Mouse (Mus musculus) brown adipose tissue, adult 24 weeks (tissue): ENCODE results near the gene Ptpre. TPM values are rescaled to one million over a fixed set of nuclear protein-coding genes. Genes with fewer than 3 reads are reported as not detected.
"Not testable (repeated sequence)": the region's sequence is repeated elsewhere in the genome, so short reads cannot be mapped to it uniquely, and the experiment has no call there.

ENCODE experiments used
- H3K27ac ChIP-seq: fragments of 200-500 bp; replicated peaks from 2 replicates; pipeline ENCODE4 v1.5.1; 2012; ENCODE audit warnings: low read depth, mild to moderate bottlenecking, low read length
- H3K4me1 ChIP-seq: fragments of 200-500 bp; 2 replicates; pipeline ENCODE4 v1.6.1; 2012; ENCODE audit warnings: low read length, mixed read lengths; ENCODE audit not compliant: control insufficient read depth, insufficient read depth, insufficient read length
- H3K4me3 ChIP-seq: fragments of 200-500 bp; 2 replicates; pipeline ENCODE4 v1.5.1; 2012; ENCODE audit warnings: low read depth, mild to moderate bottlenecking, low read length, moderate library complexity; ENCODE audit not compliant: insufficient read depth
- polyA plus RNA-seq: library from polyadenylated mRNA; stranded (reverse); fragments of >200 nt; gene quantifications from 2 replicates; pipeline ENCODE4 v1.2.4, GENCODE M21; 2012; ENCODE audit not compliant: missing spikeins, insufficient read depth, insufficient read length

The Ptpre gene
- 1.5 and 1.6 TPM in 2 replicates for polyA plus RNA-seq

DNA sequence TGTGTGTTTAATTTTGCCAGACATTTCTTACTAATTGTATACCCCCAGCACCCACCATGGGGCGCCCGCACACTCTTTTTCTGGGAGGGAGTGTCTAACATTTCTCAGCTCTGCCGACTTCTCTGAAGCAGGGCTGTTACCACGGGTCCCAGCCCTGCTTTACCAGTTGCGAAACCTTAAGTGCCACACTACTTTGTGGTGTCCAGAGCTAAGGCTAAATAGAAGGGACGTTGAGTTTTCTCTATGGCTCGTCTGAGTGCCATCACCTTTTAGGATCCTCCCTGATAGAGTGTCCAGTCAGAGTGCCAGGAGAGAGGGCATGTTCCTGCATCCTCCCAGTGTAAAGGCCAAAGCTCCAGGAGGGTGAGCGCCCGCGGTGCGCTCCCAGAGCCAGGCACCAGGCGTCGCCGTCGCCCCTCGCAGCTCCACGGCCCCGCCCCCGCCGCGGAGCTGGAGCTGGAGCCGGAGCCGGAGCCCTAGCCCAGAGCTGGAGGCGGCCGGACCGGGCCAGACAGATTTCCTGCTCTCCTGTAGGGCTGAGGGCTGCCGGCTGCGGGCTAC, at the start of gene Ptpre:
Gene Ptpre, plus strand, starts transcription at position 141 of the 561 bp plus-strand sequence.
- Histone ChIP-seq H3K4me1 (peaks cover 8% of the 10 kb centered on the region), H3K4me3 (peak within 1 kb of the TSS; percentile 81), H3K27ac (peak within 1 kb of the TSS; percentile 54)

DNA sequence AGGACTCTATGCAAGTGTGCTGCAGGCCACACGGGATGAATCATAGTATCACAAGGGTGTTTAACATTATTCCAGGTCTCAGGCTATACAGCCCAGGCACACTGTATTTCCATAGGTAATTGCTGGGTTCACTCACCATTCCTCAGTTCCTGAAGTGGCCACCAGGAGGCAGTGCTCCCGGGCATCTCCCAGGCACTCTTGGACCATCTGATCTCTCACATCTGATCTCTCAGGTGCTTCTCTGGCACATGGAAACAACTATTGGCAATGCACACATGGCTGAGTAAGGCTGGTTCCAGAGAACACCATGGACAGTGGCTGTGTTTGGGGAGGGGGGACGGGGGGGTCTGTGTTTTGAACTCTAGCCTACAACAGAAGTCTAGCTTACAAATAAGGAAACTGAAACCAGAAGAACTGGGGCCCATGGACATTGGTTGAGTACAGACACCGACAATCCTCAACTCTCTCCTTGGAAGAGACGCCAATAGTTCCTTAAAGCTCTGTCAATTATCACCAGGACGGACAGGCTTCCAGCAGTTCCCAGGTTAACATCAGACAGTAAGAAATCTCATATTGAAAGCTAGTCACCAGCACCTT, 49.0 kb upstream of the Ptpre start:
- no peak overlapping the region for H3K4me3 ChIP-seq
- H3K27ac ChIP-seq: no peak overlapping the region
- H3K4me1 ChIP-seq: no peaks in the 10 kb centered on the region

DNA sequence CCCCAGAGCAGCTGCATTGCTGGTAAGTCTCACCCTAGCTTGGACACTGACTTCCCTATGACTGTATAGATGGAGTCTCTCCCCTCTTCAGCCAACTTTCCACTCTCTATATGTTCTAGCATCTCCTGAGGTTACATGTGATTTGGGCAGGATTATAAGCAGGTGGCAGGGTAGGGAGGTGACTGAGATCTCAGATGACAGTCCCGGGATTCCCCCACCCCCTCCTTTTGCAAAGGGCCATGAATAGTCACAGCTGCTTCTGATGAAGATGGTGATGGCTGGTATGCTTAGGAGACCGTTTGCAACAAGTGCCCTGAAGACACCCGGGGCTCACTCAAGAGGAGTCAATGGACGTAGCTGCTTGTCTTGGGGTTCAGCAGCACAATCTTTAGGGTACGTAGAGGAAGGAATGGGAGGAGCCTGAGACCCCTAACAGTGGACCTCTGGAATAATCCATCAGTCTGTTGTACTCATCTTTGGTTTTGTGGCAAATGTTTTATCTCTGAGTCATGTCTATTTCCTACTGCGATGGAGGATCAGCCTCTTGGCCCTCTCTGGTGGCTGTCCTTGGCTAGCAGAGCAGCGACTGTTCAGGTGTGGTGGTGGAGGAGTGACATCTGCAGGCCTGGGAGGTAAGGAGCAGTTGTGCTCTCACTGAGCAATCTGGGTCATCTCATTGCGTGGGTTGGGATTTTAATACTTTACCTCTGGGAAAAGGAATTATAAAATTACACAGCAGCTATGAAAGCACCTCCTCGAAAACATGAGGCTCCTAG, 47.4 kb upstream of the Ptpre start:
- Histone ChIP-seq H3K4me1 (no peaks in the 10 kb centered on the region), H3K27ac (no peak overlapping the region)

DNA sequence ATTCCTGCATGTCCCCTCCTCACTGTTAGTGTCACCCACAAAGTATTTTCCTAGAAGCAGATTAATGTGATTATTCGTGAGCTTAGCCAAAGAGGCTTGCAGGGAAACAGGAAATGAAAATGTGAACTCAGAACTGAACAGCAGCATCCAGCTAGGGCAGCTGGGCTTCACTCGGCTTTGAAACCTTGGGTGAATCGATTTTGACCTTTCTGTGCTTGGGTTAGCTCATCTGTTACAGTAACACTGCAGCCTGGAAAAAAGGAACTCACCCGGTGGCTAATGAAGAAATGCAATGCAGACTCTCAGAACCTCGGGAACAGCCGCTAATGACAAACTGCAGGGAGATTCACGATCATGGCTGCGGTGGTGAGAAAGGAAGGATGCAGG, 46.8 kb upstream of the Ptpre start:
- H3K4me1 ChIP-seq: no peaks in the 10 kb centered on the region
- no peak overlapping the region for H3K27ac ChIP-seq
- H3K4me3 ChIP-seq: no peak overlapping the region

More for the DNA sequence above, 47.4 kb upstream of the Ptpre start:
- no peak overlapping the region for H3K4me3 ChIP-seq

DNA sequence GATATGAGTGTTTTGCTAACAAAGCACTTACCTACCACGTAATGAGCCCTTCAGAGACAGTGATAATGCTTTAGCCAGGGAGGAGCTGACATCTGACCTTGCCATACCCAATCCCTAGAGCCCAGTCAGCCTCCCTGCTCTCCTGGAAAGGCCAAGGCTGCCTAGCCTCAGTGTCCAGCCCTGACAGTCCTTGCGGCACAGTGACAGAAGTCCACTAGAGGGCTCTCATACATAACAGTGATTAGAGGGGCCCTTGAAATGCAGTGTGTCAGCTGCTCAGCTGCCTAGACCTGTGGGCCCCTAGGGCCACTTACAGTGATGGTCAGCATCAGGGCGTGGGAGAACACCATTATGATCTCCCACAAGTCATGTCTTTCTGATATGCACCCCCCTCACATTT, 42.0 kb upstream of the Ptpre start:
- H3K4me3 ChIP-seq: no peak overlapping the region
- H3K27ac ChIP-seq: no peak overlapping the region
- no peaks in the 10 kb centered on the region for H3K4me1 ChIP-seq

DNA sequence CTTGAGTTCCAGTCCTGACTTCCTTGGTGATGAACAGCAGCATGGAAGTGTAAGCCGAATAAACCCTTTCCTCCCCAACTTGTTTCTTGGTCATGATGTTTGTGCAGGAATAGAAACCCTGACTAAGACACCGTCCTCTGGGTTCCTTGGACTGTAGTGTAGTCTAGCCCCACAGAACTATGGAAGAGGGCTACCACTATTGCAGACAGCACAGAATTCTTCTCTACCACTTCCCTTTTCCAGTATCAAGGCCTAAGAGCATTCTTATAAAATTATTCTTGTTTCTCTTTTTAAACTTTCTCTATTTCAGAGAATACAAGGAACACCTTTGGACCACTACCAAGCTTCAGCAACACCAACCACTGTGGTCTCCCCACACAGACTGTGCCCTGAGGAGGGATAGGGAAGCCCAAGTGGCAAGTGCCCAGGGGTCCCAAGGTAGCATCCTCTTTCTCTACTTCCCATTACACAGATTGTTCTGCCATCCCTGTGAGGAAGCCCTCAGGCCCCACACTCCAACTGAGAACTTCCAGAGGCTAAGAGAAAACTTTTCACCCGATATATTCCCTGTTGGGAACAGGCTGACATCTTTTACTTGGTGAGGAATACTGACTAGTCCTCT, 38.6 kb upstream of the Ptpre start:
- no peak overlapping the region for H3K4me3 ChIP-seq
- no peaks in the 10 kb centered on the region for H3K4me1 ChIP-seq
- no peak overlapping the region for H3K27ac ChIP-seq

DNA sequence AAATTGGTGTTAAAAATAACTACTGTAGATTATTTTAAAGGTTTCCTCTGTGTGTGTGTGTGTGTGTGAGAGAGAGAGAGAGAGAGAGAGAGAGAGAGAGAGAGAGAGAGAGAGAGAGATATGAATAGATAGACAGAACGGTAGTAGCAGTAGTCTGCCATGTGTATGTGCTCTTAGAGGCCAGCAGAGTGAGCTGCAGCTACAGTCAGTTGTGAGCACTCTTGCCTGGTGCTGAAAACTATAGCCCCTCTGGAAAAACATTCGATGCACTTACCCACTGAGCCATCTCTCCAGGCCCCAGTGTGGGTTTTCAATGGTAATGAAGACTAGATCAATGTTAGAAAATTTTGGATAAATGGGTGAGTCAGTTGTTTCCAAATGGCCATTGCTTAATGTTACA, 37.9 kb upstream of the Ptpre start:
- no peak overlapping the region for H3K4me3 ChIP-seq
- no peaks in the 10 kb centered on the region for H3K4me1 ChIP-seq
- no peak overlapping the region for H3K27ac ChIP-seq

DNA sequence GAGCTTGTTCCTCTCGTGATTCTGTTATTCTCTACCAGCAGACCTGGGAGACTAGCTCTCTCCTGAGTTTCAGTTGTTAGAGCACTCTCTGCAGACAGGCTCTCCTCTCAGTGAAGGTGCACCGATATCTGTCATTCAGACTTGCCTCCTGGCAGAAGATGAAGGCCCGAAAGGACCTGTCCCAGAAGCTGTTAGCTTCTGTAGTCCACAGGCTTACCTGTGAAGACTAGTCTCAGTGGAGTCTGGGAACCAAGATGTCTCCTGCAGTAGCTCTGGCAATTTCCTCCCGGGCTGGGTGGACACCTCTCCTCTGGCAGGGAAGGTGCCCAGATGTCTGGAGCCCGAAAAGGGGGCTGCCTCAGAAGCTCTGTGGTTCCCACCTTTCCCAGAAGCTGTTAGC, 30.8 kb upstream of the Ptpre start:
- H3K4me3 ChIP-seq, H3K4me1 ChIP-seq, H3K27ac ChIP-seq: not testable (repeated sequence)

DNA sequence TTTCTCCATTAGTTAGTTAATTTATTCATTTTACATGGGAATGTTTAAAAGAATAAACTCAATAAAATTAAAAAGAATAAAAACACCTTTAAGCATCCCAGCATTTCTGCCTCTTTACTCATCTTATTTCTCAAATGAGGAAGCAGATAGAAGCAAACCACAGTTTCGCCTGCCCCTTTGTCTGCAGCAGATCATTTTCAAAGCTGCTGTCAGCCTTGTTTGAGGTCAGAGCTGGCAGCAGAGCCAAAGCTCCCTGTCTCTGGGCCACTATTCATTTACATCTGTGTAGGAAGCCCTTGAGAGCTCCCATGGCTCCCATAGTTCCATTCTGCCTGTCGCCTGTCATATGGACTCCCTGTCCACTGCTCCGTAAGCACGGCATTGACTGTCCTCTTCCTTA, 28.7 kb upstream of the Ptpre start:
- no peaks in the 10 kb centered on the region for H3K4me1 ChIP-seq
- H3K27ac ChIP-seq: no peak overlapping the region
- no peak overlapping the region for H3K4me3 ChIP-seq

DNA sequence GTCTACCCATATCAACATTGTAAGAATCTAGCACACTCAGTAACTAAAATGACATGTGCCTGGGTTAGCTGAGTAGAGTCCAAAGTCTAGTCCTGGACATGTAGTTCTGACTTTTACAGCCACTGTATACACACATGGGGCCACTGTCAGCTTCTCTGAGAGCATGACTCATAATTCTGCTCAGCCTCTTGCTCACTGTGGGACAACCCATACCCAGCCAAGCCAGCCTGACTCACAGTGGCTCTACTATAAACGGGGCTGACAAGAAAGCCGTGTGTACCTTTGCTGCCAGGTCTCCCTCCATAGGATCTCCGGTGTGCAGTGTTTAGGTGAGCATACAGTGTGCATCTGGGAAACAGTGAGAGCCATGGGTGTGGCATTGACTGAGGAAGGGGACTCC, 28.0 kb upstream of the Ptpre start:
- Histone ChIP-seq H3K4me3 (no peak overlapping the region), H3K4me1 (no peaks in the 10 kb centered on the region), H3K27ac (no peak overlapping the region)

DNA sequence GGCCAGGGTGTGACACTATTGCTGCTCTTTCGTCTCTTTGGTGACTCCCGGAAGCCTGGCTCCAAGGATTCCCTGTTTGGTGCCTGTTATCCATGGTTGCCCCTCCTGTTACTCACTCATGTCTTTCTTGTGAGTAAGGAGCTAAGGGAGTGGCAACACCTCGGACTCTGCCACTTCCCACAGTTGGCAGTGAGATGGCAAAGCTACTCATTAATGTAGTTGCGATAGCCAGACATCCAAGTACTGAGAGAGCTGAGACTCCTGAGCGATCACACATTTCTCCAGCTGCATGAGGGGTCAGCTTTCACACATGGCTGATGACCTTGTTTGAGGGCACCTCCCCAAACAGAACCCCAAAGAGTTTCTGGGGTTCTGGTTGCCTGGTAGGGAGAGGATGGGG, 26.9 kb upstream of the Ptpre start:
- no peak overlapping the region for H3K4me3 ChIP-seq
- H3K27ac ChIP-seq: no peak overlapping the region
- no peaks in the 10 kb centered on the region for H3K4me1 ChIP-seq

DNA sequence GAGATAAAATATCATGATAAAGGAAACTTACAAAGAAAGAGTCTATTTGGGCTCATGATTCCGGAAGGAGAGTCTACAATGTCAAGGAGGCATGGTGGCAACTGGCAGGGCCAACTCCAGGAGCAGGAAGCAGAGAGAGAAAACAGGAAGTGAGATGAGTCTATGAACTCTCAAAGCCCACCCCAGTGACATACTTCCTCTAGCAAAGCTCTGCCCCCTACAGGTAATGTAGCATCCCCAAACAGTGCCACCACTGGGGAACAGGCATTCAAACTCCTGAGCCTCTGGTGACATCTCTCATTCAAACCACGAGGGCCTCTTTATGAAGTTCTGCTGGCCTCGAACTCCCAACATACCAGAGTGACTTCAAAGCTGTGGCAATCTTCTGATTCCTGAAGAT, 25.6 kb upstream of the Ptpre start:
- Histone ChIP-seq H3K27ac (no peak overlapping the region), H3K4me3 (no peak overlapping the region), H3K4me1 (no peaks in the 10 kb centered on the region)

DNA sequence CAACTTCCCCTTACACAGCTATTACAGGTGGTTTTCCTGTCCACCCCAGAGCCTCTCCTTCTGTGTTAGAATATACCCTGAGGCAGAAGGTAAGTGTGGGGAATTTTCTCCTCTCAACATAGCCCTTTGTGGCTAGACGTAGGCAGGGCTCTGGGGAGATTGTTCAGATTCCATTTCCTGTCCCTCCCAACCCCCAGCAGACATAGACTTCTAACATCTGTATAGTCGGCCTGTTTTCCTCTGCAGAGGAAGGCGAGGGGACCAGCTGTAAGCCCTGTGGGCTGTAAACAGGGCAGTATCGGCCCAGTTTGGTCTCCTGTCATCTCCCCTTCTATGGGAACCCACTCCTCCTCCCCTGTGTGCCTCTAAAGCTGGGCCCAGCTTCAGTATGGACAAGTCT, 20.1 kb upstream of the Ptpre start:
- no peak overlapping the region for H3K27ac ChIP-seq
- H3K4me3 ChIP-seq: no peak overlapping the region
- H3K4me1 ChIP-seq: no peaks in the 10 kb centered on the region

DNA sequence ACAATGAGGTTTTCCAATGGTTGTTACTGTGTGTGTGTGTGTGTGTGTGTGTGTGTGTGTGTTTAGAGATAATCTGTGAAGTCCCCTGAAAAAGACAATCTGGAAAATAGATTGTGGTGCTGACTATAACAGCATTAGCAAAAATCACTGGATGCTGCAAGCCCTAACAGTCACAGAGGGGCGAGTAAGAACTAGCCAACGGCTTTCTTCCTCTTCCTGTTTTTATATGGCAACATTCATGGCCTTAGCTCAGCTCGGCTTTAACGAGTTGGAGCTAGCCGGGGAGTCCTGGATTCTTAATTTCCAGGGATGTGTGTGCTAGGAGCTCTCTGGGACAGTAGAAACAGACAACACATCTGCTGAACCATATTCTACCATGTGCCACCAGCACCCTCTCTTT, 17.0 kb upstream of the Ptpre start:
- Histone ChIP-seq H3K4me3 (no peak overlapping the region), H3K4me1 (no peaks in the 10 kb centered on the region), H3K27ac (no peak overlapping the region)

DNA sequence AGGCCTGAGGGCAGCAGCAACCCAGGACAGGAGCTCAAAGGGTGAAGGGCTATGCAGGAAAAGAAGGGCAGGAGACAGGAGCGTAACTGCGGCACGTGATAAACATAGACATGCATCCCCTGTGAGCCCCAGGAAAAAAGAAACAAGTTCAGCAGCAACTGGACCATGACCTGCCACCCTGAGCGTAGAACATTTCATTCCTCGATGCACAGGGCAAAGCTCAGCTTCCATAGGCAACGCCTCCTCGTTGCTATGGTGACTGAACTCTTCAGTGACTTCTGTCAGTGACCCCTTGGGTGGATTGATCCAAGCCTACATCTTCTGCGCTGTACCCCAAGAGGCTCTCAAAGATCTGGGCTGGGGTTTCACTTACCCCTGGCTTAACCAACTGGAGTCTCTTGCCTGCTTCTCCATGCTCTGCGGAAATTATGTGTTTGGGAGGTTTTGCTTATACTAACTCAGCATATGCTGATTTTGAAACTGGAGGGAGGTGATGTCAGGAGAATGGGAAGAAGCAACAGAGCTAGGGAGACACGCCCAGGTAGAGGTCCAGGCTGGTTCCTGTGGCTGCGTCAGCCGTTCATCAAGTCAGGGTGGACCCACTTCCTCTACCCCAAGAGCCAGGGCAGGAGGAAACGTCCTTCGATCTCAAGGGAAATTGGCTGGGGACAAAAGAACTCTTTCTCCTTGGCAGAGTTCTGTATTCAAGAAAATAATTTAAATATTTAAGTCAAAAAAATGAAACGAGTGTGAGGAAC, 15.3 kb upstream of the Ptpre start:
- Histone ChIP-seq H3K27ac (no peak overlapping the region), H3K4me3 (no peak overlapping the region), H3K4me1 (no peaks in the 10 kb centered on the region)
